Mouse (Mus musculus): ENCODE results near the gene Vsig10.

Vsig10 gene

GRCm38 (mm10) chr5:117383198-117383597 lies 64.3 kb downstream of the Vsig10 start:
- no peak for DNase-seq (ENCODE audit: low spot score)

GRCm38 (mm10) chr5:117388296-117388751 lies 69.4 kb downstream of the Vsig10 start:
- peak; percentile 62 for DNase-seq (ENCODE audit: low spot score)

- peak; percentile 92 for DNase-seq (ENCODE audit: low spot score)
Measured at GRCm38 (mm10) chr5:117388877-117389276, 70.0 kb downstream of the Vsig10 start, which contains the start of gene Rfc5. Rfc5 (minus strand) TSS chr5:117389047.

GRCm38 (mm10) chr5:117390895-117391294 lies 72.0 kb downstream of the Vsig10 start:
- no peak for DNase-seq (ENCODE audit: low spot score)

GRCm38 (mm10) chr5:117395834-117396233 lies 77.0 kb downstream of the Vsig10 start:
- DNase-seq (ENCODE audit: low spot score) = no peak

GRCm38 (mm10) chr5:117396596-117397014 lies 77.7 kb downstream of the Vsig10 start:
- no peak for DNase-seq (ENCODE audit: low spot score)

GRCm38 (mm10) chr5:117397371-117397770 lies 78.5 kb downstream of the Vsig10 start:
- DNase-seq (ENCODE audit: low spot score) = no peak

- DNase-seq (ENCODE audit: low spot score) = no peak
Measured at GRCm38 (mm10) chr5:117398007-117398550, 79.2 kb downstream of the Vsig10 start.

- no peak for DNase-seq (ENCODE audit: low spot score)
Measured at GRCm38 (mm10) chr5:117399281-117399680, 80.4 kb downstream of the Vsig10 start.

- no peak for DNase-seq (ENCODE audit: low spot score)
Measured at GRCm38 (mm10) chr5:117403609-117404008, 84.7 kb downstream of the Vsig10 start.

Data from T-cell, adult 2 months (primary cell).